Mouse (Mus musculus): ENCODE data around the gene Mvb12b. TPM values are rescaled to one million over a fixed set of nuclear protein-coding genes. Genes with fewer than 3 reads are reported as not detected.

The Mvb12b gene
- polyA plus RNA-seq, 1 experiment from 2014 or later, result 67.0 TPM

DNA sequence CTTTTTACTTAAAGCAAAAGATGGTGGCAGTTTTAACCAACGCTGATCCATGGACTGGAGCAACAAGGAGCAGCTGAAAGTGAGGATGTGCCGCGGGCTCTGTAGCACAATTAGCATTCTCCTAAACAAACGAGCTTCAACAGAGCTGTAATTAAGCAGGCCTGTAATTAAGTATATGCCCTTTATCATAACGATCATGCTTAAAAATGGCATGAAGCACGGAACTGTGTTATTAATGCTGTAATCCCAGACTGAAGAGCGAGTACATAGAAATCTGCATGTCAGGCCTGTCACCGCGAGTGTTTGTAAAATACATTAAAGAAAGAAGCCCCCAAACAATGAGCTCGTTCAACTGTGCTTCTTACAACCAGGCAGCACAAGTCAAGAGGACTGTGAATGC lies 128.3 kb downstream of the Mvb12b start:
- ATAC-seq (replicated peaks), result 0 out of 2 replicates have a peak, but pooled peaks have one; percentile 8
- H3K9ac ChIP-seq, result 0 out of 2 replicates have a peak overlapping the region, but pooled peaks have one; percentile 16
- H3K27ac ChIP-seq, result peak overlapping the region; percentile 54
- no peaks in the 10 kb centered on the region for H3K27me3 ChIP-seq (replicated peaks)
- H3K36me3 ChIP-seq (replicated peaks), result no peaks in the 10 kb centered on the region
- 25% methylated on average over 10 of the region's 10 CpGs for WGBS
- H3K4me1 ChIP-seq, result peaks cover 48% of the 10 kb centered on the region
- no peak overlapping the region for H3K4me3 ChIP-seq
- H3K4me2 ChIP-seq, result no peak overlapping the region
- no peaks in the 10 kb centered on the region for H3K9me3 ChIP-seq

DNA sequence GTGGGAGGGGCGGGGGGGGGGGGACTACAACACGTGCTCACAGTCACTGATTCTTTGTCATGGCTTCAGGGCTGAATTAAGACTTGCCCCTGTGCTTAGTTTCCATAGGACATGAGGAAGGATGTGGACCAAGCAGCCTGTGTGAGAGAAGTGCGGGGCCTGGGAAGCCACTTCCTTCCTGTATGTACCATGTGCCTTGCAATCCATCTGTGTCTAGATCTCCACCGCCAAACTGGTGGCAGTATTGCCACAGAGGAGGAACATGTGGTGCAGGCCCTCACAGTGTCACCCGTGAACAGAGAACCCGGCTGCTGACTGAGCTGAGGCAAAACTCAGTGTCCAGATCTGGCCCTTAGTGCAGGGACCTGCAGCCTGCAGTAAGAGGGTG lies 132.1 kb downstream of the Mvb12b start:
- no peak overlapping the region for H3K4me2 ChIP-seq
- H3K9me3 ChIP-seq, result no peaks in the 10 kb centered on the region
- 68% methylated on average over 6 of the region's 6 CpGs for WGBS
- H3K4me3 ChIP-seq, result no peak overlapping the region
- no peak overlapping the region for H3K27ac ChIP-seq
- no peak overlapping the region; the same call in 1 of the 2 replicates for H3K9ac ChIP-seq
- H3K4me1 ChIP-seq, result peaks cover 63% of the 10 kb centered on the region
- ATAC-seq (replicated peaks), result no peak
- no peaks in the 10 kb centered on the region for H3K36me3 ChIP-seq (replicated peaks)
- H3K27me3 ChIP-seq (replicated peaks), result no peaks in the 10 kb centered on the region

DNA sequence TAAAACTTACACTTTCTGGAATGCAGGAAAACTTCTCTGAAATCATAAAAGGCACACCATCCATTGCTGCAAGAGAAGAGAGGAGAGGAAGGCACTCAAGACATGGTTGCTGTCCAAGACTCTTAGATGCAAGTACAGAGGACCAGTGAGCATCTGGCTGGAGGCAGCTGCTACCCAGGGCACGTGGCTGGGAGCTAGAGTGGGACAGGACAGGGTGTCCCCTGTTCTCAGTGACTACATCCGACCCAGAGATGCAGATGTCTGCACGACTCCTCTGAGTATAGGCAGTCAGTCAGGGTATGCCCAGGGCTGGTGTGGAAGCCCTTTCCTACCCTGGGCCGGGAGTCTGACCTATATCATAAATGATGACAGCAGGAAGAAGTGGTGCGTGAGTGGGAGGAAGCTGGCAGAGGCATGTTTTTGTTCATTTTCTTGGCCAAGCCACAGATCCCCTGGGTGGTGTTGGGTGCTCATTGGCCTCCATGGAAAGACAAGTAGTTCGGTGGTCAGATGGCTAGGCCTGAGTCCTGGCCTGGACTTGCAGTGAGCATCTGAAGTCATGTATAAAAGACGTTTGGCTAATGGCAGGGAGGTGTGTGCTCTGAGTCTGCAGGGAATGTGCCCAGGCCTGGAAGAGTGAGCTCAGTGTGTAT lies 132.6 kb downstream of the Mvb12b start:
- H3K27ac ChIP-seq, result peak overlapping the region; percentile 68
- WGBS, result 71% methylated on average over 7 of the region's 7 CpGs
- no peak overlapping the region; the same call in 1 of the 2 replicates for H3K9ac ChIP-seq
- H3K27me3 ChIP-seq (replicated peaks), result no peaks in the 10 kb centered on the region
- H3K36me3 ChIP-seq (replicated peaks), result no peaks in the 10 kb centered on the region
- no peak for ATAC-seq (replicated peaks)
- H3K4me1 ChIP-seq, result peaks cover 58% of the 10 kb centered on the region
- H3K4me2 ChIP-seq, result no peak overlapping the region
- H3K9me3 ChIP-seq, result no peaks in the 10 kb centered on the region
- no peak overlapping the region for H3K4me3 ChIP-seq

DNA sequence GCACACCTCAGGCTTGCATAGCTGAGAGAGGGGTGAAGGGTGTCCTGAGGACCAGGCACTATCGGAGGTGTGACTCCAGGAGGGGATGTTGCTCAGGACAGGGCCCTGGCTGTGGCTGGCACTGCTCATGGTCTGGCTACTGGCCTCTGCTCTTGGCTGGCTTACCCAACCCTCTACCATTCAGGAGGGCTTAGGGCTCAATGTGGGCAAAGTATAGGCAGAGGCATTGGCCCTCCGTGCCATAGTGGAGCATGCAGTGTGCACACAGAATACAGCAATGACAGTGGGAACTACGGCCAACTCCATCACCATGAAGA lies 133.5 kb downstream of the Mvb12b start:
- H3K4me1 ChIP-seq, result peaks cover 50% of the 10 kb centered on the region
- no peak overlapping the region for H3K9ac ChIP-seq
- H3K36me3 ChIP-seq (replicated peaks), result no peaks in the 10 kb centered on the region
- H3K4me2 ChIP-seq, result no peak overlapping the region
- H3K27ac ChIP-seq, result peak overlapping the region; percentile 68
- no peak overlapping the region for H3K4me3 ChIP-seq
- H3K27me3 ChIP-seq (replicated peaks), result no peaks in the 10 kb centered on the region
- peak; percentile 49 for ATAC-seq (replicated peaks)
- H3K9me3 ChIP-seq, result no peaks in the 10 kb centered on the region
- WGBS, result 60% methylated on average over 3 of the region's 3 CpGs

DNA sequence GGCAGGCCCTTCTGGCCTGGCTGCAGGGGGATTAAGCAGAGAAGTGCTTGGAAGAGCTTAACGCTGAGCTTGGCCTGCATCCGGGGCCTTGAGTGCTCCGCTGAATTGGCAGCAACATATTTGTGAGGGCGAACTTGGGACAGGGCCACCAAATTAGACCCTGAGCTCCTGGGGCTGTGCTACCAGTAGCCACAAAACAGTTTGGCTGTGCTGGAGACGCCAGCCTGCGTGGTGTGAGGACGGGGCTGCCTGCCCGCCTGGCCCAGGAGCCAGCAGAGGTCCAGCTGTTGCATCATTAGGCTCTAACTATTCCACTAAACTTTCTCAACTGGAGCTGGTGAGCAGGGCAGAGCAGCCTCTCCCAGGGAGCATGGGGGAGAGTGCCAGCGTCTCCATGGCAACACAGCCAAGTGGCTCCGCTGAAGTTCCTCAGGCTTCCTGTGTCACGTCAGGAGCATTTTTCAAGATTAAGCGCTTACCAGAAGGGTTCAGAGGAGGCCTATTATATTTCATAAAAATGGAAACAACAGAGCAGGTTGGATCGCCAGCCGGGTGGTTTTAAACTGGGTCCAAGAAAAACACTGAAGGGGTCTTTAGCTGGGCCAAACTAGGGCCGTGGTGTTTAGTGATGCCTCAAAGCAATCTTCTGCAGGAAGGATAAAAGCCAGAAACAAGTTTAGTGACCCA lies 134.0 kb downstream of the Mvb12b start:
- Histone ChIP-seq H3K27ac (peak overlapping the region; percentile 68), H3K4me3 (no peak overlapping the region), H3K9ac (no peak overlapping the region), H3K27me3 (replicated peaks) (no peaks in the 10 kb centered on the region), H3K4me2 (no peak overlapping the region), H3K4me1 (peaks cover 45% of the 10 kb centered on the region), H3K36me3 (replicated peaks) (no peaks in the 10 kb centered on the region), H3K9me3 (no peaks in the 10 kb centered on the region)
- 10% methylated on average over 15 of the region's 15 CpGs for WGBS
- peak; percentile 81 for ATAC-seq (replicated peaks)

DNA sequence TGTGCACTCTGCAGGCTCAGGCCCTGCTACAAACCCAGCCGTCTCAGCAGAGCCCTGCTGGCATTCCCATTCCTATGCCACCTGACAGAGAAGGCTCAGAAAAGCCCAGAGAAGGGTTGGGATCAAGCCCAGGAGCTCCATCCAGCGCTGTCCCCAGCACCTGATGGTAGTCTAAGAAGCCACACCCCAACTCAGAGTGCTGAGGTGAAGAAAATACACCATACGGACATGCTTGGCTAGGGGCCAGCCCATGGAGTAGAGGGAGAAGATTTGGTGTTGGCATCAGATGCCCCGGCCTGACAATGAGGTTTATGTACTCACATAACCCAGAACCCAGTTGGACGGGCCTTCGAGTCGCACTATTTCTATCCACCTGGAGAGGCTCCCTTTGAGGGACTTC lies 137.1 kb downstream of the Mvb12b start:
- Histone ChIP-seq H3K4me3 (no peak overlapping the region), H3K36me3 (replicated peaks) (no peaks in the 10 kb centered on the region), H3K9ac (no peak overlapping the region), H3K27me3 (replicated peaks) (no peaks in the 10 kb centered on the region), H3K4me2 (no peak overlapping the region), H3K9me3 (no peaks in the 10 kb centered on the region), H3K4me1 (peaks cover 53% of the 10 kb centered on the region), H3K27ac (no peak overlapping the region)
- no peak for ATAC-seq (replicated peaks)
- WGBS, result 89% methylated on average over 7 of the region's 7 CpGs

DNA sequence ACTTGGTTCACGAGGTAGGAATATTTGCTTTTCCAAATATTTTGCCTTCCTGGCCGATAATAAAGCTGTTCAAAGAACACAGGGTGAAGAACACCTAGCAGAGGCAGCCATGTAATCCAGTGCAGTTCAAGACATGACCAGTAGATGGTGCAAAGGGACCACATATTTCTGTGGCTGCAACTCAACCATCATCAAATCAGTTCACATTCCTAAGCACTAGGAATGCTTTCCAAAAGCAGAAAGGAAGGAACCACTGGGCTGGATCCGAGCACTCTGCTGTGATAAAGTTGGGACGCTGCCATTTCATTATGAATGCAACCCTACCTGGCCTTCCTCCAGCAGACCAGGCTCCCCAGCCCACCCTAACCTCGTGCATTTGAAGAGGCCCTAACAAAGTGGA lies 141.3 kb downstream of the Mvb12b start:
- ATAC-seq (replicated peaks), result peak; percentile 37
- H3K4me3 ChIP-seq, result no peak overlapping the region
- H3K9me3 ChIP-seq, result no peaks in the 10 kb centered on the region
- no peak overlapping the region for H3K9ac ChIP-seq
- no peak overlapping the region for H3K4me2 ChIP-seq
- H3K27ac ChIP-seq, result peak overlapping the region; percentile 22; the same call in 1 of the 2 replicates
- H3K27me3 ChIP-seq (replicated peaks), result no peaks in the 10 kb centered on the region
- WGBS, result 4% methylated on average over 5 of the region's 5 CpGs
- H3K4me1 ChIP-seq, result peaks cover 20% of the 10 kb centered on the region
- H3K36me3 ChIP-seq (replicated peaks), result no peaks in the 10 kb centered on the region

DNA sequence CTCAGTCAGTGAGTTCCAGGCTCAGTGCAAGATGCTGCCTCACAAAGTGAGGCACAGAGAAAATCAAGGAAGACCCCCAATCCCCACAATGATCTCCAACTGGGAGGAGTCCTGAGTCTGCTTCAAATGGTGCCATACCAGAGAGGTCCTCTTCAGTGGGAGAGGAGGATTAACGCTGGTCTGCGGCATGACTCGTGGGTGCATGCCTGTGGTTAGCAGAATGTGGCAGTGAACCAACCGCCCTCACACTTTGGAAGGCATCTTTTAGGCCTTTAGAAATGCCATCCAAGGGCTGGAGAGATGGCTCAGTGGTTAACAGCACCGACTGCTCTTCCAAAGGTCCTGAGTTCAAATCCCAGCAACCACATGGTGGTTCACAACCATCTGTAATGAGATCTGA lies 142.0 kb downstream of the Mvb12b start:
- Histone ChIP-seq H3K4me2 (no peak overlapping the region), H3K27ac (no peak overlapping the region), H3K36me3 (replicated peaks) (no peaks in the 10 kb centered on the region), H3K4me1 (peaks cover 20% of the 10 kb centered on the region), H3K9me3 (no peaks in the 10 kb centered on the region), H3K4me3 (no peak overlapping the region), H3K27me3 (replicated peaks) (no peaks in the 10 kb centered on the region), H3K9ac (no peak overlapping the region)
- 91% methylated on average over 5 of the region's 5 CpGs for WGBS
- ATAC-seq (replicated peaks), result no peak

DNA sequence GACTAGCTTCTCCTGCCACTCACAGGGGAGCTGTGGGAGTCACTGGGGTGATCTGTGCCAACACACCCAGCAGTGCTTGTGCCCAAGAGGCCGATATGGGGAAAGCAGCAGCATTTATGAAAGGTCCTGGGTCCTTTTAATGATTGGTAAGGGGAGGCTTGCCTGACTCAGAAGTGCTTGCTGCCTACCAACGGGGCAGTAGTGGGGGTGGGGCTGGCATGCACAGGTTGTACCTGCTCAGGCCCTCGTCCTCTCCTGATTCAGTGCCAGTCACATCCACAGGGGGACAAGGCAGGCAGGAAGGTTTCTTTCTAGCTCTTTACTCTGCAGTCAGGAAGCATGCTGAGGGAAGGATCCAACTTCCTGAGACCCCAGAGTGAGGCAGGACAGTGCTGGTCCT lies 150.6 kb downstream of the Mvb12b start:
- H3K9ac ChIP-seq, result no peak overlapping the region
- no peak overlapping the region for H3K4me2 ChIP-seq
- no peaks in the 10 kb centered on the region for H3K9me3 ChIP-seq
- no peak overlapping the region for H3K4me3 ChIP-seq
- peaks cover 9% of the 10 kb centered on the region for H3K4me1 ChIP-seq
- ATAC-seq (replicated peaks), result no peak
- peaks cover 2% of the 10 kb centered on the region; the same call in 1 of the 2 replicates for H3K36me3 ChIP-seq (replicated peaks)
- no peaks in the 10 kb centered on the region for H3K27me3 ChIP-seq (replicated peaks)
- 52% methylated on average over 3 of the region's 3 CpGs for WGBS
- no peak overlapping the region for H3K27ac ChIP-seq

DNA sequence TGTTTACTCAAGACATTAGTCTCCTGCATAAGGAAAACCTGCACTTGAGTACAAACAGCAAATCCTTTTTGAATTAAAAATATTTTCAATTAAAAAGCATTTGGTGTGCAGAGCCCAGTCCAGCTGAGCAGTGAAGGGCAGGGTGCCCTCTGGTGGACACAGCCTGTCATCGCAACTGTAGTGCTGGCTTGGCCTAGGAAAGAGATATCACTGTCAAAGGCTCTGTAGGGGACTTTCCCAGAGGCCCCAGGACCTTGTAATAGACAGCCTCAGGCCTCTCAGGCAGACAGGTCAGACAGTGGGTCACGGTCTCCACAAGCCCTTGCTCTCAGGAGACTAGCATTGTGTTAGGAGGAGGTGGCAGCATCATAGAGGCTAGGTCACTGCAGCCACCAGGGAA lies 151.0 kb downstream of the Mvb12b start:
- Histone ChIP-seq H3K4me3 (no peak overlapping the region), H3K36me3 (replicated peaks) (peaks cover 3% of the 10 kb centered on the region; the same call in 1 of the 2 replicates), H3K9me3 (no peaks in the 10 kb centered on the region), H3K4me1 (peaks cover 9% of the 10 kb centered on the region), H3K4me2 (no peak overlapping the region), H3K27me3 (replicated peaks) (no peaks in the 10 kb centered on the region), H3K9ac (no peak overlapping the region), H3K27ac (peak overlapping the region; percentile 48; the same call in 1 of the 2 replicates)
- WGBS, result 0% methylated on average over 2 of the region's 2 CpGs
- no peak; the same call in 1 of the 2 replicates for ATAC-seq (replicated peaks)

DNA sequence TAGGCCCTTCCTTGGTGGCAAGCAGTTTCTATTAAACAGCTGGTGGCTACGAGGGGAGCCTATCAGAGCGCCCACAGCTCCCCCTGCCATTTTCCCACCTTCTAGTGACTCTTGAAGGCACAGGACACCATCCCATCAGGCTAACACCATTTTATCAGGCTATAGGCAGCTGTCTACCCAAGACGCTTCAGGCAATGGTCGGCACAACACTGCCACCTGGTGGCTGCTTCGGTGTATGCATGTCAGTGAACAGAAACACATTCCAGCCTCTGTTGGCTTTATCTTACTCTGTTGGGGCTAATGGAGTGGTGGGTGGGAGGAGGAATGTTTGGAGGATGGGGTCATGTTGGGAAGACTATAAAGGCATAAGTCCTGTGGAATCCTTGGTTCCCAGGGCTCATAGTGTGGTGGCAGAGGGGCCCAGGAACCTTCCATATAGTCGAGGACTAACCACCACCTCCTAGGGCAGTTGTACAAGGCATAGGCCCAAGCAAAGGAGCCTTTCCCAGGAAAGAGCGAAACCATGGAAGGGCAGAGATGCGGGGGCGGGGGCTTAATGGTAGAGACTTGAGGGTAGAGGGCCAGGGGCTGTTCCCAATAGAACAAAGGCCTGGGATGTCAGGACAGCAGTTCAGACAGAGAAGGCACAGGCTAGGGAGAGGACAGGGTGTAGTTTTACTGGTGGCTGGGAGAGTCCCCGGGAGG lies 152.8 kb downstream of the Mvb12b start:
- Histone ChIP-seq H3K4me1 (peaks cover 9% of the 10 kb centered on the region), H3K4me2 (no peak overlapping the region), H3K27me3 (replicated peaks) (no peaks in the 10 kb centered on the region), H3K27ac (no peak overlapping the region), H3K4me3 (no peak overlapping the region), H3K9me3 (no peaks in the 10 kb centered on the region), H3K36me3 (replicated peaks) (peaks cover 8% of the 10 kb centered on the region; the same call in 1 of the 2 replicates), H3K9ac (no peak overlapping the region)
- 40% methylated on average over 10 of the region's 10 CpGs for WGBS
- peak; percentile 34; the same call in 1 of the 2 replicates for ATAC-seq (replicated peaks)

DNA sequence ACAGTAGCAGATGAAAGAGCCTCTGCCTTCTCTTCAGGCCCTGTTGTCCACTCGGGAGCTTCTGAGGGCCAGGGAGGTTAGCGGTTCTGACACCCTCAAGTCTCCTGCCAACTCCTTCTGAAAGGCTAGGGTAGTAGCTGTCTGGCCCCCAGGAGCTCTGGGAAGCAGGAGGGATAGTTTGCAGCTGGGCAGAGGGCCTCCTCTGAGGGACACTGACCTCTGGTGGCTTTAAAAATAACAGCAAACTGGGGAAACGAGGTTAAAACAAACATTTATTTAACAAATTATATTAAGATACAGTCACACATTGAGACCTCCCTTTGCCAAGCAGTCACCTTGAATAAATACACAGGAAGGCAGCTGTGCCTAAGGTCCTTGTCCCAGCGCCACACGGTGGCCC lies 158.0 kb downstream of the Mvb12b start:
- 28% methylated on average over 5 of the region's 5 CpGs for WGBS
- H3K4me1 ChIP-seq, result no peaks in the 10 kb centered on the region; the same call in 1 of the 2 replicates
- H3K27me3 ChIP-seq (replicated peaks), result no peaks in the 10 kb centered on the region
- no peak overlapping the region for H3K4me2 ChIP-seq
- no peaks in the 10 kb centered on the region for H3K9me3 ChIP-seq
- H3K27ac ChIP-seq, result no peak overlapping the region
- no peak overlapping the region for H3K9ac ChIP-seq
- H3K4me3 ChIP-seq, result no peak overlapping the region
- ATAC-seq (replicated peaks), result no peak
- peaks cover 8% of the 10 kb centered on the region; the same call in 1 of the 2 replicates for H3K36me3 ChIP-seq (replicated peaks)

Data from midbrain, embryonic 15.5 days (tissue).